Mouse (Mus musculus): Measurements from ENCODE around the gene Cdc5l.

DNA sequence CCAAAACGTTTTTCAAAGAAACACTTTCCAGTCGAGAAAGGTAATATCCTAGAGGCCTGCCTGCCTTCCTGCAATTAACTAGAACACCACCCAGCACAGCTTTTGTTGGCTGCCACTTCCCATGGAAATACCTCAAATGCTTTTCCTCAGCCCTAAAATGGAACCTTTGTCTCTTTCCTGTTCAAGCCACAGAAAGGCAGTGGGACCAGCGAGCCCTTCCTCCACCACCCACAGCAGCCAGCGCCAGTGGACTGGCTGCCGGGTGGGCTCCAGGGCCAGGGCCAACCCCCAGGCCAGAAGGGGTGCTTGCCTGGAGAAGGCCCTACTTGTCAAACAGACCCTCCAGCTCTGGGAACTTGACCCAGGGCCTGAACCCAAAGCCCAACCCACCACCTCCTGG, 56.2 kb downstream of the Cdc5l start:
- TF ChIP-seq POLR2A (IDR thresholded peaks at IDR 0.05; ENCODE audit: borderline replicate concordance, low read depth, low read length) = no peak
- TF ChIP-seq CTCF (IDR thresholded peaks at IDR 0.05; ENCODE audit: low read depth, low read length) = no peak
